Mouse (Mus musculus) right cerebral cortex, postnatal 10 days (tissue): ENCODE measurements around the gene Selenon.

ENCODE experiments used
- DNase-seq, 2 experiments: peaks; one replicate each; pipeline ENCODE4 v3.0.0; 2021; ENCODE audit warnings: low spot score in 2 of 2

The Selenon gene

DNA sequence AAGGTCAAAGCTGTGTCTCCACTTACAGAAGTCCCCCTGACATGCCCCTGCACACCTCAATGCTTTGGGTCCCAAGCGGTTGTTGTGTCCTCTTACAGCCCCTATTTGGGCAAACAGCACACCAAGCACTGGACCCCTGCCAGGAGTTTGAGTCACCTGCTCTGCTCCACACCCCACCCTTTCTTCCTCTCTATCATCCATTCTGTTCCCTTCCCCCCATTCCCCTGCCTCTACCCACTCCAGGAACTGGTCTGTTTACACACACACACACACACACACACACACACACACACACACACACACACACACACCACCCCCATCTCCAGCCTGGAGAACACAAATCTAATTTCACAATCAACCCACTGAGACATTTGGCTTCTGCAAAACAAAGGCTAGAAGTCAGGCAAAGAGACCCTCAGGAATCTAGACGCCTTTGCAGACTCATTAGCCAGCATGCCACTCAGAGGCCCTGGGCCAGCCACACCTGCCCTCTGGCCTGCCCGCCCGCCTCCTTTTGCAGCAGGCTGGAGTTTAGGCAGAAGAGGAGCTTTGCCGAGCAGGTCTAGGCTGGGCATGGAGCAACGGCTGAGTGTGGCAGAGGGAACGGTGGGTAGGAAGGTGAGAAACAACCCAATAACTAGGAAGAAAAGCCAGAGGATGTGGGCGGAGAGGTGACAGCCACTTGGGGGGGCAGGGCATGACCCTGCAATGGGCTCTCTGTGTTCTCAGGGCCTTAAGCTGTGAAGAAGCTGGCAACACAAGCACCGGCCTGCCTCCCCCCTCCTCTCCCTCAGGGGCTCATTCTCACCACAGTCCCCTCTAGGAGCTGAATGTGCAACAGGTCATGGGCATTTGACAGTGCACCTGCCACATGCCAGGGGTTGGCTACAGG, 4.9 kb downstream of the Selenon start:
- no peak for DNase-seq

DNA sequence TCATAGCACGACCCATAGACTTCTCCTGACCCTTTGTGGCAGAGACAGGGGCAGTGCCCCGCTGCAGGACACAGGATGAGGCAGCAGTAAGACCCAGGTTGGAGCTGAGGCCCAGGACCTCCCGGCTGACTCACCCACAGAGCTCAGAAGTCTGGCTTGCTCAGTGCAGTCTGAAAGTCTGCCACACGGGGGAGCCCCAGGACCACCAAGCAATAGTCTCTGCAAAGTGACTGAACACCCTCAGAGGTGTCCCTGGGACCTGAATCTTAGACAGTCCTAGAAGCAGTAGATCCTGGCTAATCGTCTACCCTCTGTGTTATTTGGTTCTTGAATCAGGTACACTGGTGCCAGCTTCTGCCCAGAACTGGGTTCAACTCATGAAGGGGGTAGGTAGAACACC, 8.7 kb downstream of the Selenon start:
- peak; percentile 90 to 94 for DNase-seq

- no peak for DNase-seq
These were observed 9.2 kb downstream of the Selenon start for GRCm38 (mm10) chr4:134542726-134543125.

DNA sequence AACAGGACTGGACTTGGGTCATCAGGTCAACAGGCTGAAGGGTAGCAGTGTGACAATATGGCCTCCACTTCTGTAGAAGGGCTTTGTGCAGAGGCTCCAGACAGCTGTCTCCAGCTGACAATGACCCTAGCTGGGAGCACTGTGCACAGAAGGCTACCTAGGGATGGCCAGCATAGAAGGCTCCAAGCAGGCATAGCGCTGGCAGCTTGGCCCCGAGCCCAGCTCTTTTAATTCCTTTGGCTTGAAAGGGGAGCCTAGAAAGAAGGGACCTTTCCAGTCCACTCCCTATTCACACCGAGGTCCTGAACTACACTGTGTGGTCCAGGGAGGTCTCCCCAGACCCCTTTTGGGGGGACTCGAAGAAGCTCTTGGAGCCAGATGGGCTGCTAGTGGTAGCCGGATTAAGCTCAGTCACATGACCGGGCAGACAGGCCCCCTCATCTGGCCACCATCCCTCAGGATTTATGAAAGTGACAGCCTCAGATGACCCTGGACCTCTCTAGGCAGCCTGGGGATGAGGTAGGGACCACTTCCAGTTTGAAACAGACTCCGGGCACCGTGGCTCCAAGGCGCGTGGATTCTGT, 12.9 kb downstream of the Selenon start:
- no peak for DNase-seq

- peak in 1 of 2 experiments; percentile 71 for DNase-seq
These were observed 16.2 kb downstream of the Selenon start for GRCm38 (mm10) chr4:134535787-134536151.

DNA sequence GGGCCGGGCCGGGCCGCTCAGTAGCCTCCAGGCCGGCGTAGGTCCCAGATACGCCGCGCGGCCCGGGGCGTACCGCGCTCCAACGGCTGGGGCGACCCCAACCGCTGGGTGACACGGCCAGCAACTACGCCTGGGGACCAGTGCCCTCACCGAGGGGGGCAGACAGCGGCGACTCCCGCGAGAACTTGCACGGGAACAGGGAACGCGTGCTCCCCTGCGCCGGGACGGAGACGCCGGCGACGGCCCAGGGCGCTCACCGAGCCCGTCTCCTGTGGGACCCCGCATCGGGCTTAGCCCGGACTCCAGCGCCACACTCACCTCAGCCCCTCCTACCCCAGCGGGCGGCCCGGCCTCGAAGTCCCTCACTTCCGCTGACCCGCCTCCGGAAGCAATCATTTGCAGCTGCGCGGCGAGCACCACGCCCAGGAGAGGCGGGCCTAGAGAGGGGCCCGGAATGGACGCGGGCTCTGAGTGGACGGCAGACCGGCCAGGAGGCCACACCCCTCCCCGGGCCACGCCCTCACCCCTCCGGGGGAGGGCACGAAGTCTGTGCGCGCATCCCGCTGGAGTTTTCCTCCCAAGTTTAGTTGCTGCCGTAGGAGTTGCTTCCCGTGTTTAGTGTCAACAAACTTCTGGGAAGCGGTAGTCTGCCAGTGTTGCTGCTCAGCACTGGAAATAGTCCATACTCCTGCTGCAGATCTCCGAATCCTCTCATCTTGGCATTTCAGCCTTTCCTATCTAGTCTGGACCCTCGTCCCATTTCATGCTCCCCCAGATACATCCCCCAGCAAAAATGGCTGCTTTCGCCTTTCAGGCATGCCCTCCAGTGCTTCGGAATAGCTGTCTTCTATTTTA, 16.8 kb downstream of the Selenon start, which contains the start of gene Mtfr1l:
Gene Mtfr1l, minus strand, starts transcription at position 456 of the 855 bp plus-strand sequence.
- DNase-seq: peak; percentile 98

GRCm38 (mm10) chr4:134534124-134534886, 17.7 kb downstream of the Selenon start:
- peak; percentile 70 to 75 for DNase-seq

DNA sequence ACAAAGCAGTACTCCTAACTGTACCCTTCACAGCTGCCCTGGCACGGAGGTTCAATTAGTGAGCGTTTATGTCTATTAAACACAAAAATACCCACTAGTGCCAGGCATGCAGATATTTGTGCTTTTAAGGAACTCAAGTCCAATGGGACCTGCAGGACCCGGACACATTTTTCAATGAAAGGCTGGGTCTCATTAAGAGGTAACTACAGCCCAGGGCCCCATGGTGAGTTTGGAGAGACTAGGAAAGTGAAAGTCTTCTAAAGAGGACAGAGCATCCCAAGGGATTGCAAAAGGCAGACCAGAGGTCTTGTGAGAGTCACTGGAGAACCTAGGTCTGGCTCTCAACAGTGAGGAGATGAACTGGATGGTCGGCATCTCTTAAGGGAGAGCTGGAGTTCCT, 18.5 kb downstream of the Selenon start:
- DNase-seq: peak in 1 of 2 experiments; percentile 24

- DNase-seq: no peak
These were observed 19.0 kb downstream of the Selenon start for GRCm38 (mm10) chr4:134532928-134533327.

GRCm38 (mm10) chr4:134526220-134526619, 25.7 kb downstream of the Selenon start:
- no peak for DNase-seq

GRCm38 (mm10) chr4:134525806-134526205, 26.2 kb downstream of the Selenon start:
- no peak for DNase-seq

DNA sequence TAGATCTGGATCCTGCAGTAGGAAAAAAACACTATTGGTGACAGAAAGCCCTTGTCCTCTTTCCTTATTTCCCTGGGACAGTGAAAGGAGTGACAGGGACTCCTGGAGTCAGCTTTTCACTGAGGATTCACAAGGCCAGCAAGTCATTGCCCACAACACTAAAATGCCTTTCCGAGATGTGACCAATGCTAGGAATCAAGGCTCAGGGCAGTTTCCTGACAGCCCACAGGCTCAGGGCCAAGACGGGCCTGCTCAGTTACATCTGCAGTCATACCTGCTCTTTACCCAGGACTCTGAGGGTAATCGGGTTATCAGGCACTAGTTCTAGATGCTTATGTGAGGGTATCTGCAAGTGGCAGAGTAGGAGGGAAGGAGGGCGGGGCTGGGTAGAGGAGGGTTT, 28.5 kb downstream of the Selenon start:
- no peak for DNase-seq

- DNase-seq: no peak
These were observed 32.7 kb downstream of the Selenon start for GRCm38 (mm10) chr4:134519281-134519680.

DNA sequence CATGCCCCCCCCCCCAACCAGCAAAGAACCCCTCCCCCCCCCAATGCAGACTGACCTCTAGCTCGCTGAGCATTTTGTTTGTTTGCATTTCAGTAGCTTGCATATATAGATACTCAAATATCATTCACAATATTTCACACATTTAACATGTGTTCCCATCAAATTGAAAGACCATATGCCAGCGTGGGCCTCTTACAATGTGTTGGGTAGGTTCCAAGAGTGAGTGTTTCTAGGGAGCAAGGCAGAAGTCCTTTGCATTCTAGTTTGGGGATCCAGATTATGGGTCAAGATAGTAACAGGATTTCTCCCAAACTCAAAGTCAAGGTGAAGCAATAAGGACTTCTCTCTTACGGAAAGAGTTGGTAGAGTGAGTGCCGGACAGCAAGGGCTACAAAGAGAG, 33.4 kb downstream of the Selenon start:
- no peak for DNase-seq

DNA sequence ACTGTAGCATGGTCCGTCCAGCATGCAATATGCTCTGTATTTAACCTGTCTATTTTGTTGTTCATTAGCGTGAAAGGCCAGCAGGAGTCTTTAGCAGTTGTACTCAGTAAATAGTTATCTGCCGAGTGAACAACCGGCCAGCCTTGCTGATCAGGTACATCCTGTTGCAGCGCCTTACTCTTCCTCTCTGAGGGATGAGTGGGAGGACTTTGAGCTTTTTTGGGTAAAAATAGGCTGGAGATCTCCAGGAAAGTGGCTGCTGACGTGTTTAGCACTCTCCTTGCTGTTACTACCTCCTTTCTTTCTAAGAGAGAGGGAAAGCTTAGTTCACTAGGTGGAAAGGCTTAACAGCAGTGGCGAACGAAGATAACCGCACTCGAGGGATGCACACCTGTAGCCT, 34.2 kb downstream of the Selenon start:
- no peak for DNase-seq

DNA sequence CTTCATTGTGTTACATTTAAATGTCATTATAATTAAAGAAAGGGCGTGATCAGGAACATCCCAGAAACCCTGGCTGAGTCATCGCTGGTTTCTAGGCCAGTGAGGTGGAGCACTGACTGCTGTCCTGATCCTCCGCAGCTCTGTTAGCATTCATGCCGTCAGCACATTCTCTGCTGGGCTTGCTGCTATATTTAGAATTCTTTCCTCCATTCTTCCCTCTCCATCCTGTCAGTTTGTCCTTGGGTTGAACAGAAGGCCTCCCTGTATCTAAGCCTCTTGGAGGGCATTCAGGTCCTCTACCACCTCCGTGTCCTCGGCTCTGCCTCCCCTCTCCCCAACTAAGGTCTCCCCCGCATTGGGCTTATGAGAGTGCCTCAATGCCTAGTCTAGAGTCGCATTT, 35.0 kb downstream of the Selenon start:
- no peak for DNase-seq

GRCm38 (mm10) chr4:134515614-134516013, 36.4 kb downstream of the Selenon start:
- DNase-seq: no peak

- DNase-seq: no peak
These were observed 37.5 kb downstream of the Selenon start for GRCm38 (mm10) chr4:134514309-134514930.

- peak; percentile 71 to 80 for DNase-seq
These were observed 39.2 kb downstream of the Selenon start for GRCm38 (mm10) chr4:134512798-134513197.

GRCm38 (mm10) chr4:134511730-134512129, 40.2 kb downstream of the Selenon start:
- DNase-seq: no peak

- DNase-seq: peak; percentile 90 to 94
These were observed 41.0 kb downstream of the Selenon start, which contains the start of gene Aunip for GRCm38 (mm10) chr4:134510845-134511411. TSS of gene Aunip (plus strand) at chr4:134510999.
